Mouse (Mus musculus) brain, adult 2 months (tissue): ENCODE measurements around the gene Gm43517.

ENCODE experiments used
- DNase-seq: peaks from one replicate; pipeline ENCODE4 v3.0.0; 2011; ENCODE audit warnings: low read depth, low spot score

Gene Gm43517

GRCm38 (mm10) chr12:49401796-49402130 lies 16.8 kb downstream of the Gm43517 start:
- no peak for DNase-seq

GRCm38 (mm10) chr12:49409833-49410232 lies 24.9 kb downstream of the Gm43517 start:
- DNase-seq = no peak

DNA sequence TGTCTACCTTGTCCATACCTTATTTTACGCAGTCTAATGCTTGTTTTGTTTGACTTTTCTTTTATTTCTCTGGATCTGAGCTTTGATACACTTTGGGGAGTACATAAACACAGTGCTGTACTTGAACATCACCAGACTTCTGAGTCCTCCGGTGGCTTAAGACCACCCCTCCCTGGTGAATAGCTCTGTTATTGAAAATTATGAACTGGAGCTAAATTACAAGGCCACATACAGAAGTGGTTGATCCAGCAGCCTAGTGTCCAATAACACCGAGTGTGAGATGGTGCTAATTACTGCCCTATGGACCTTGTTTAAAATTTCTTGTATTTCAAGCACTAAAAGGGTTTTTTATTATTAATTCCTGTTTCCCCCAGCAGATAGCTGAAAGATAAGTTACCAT lies 33.0 kb downstream of the Gm43517 start:
- no peak for DNase-seq
